Mouse (Mus musculus) liver, embryonic 11.5 days (tissue): Measurements from ENCODE around the gene Dnaja2. TPM values are rescaled to one million over a fixed set of nuclear protein-coding genes. Genes with fewer than 3 reads are reported as not detected.

Experiments used
- ATAC-seq: fragments of 200-750 bp; cut with Nextera tagmentation; replicated peaks from 2 replicates; pipeline ENCODE4 v1.8.0; 2017; ENCODE audit warnings: moderate number of reproducible peaks, mild to moderate bottlenecking, moderate TSS enrichment, moderate library complexity; ENCODE audit not compliant: low FRiP score
- DNase-seq: peaks from one replicate; pipeline ENCODE4 v3.0.0-alpha.2; 2017; ENCODE audit warnings: low spot score
- H3K27ac ChIP-seq: fragments of 300-500 bp; sonication (generic); 2 replicates; pipeline ENCODE4 v1.5.1; 2014; ENCODE audit warnings: mild to moderate bottlenecking, low read depth, low read length, control low read depth
- H3K27me3 ChIP-seq: fragments of 300-500 bp; sonication (generic); replicated peaks from 2 replicates; pipeline ENCODE4 v1.6.1; 2014; ENCODE audit warnings: low read length, mixed read lengths; ENCODE audit not compliant: control insufficient read depth, insufficient read depth
- H3K36me3 ChIP-seq: fragments of 300-500 bp; sonication (generic); 2 replicates; pipeline ENCODE4 v1.6.1; 2014; ENCODE audit warnings: mild to moderate bottlenecking, low read length, moderate library complexity, mixed read lengths; ENCODE audit not compliant: control insufficient read depth, insufficient read depth
- H3K4me1 ChIP-seq: fragments of 300-500 bp; sonication (generic); replicated peaks from 2 replicates; pipeline ENCODE4 v1.6.1; 2014; ENCODE audit warnings: low read length, mixed read lengths; ENCODE audit not compliant: control insufficient read depth, insufficient read depth
- H3K4me2 ChIP-seq: fragments of 300-500 bp; sonication (generic); 2 replicates; pipeline ENCODE4 v1.6.1; 2014; ENCODE audit warnings: mild to moderate bottlenecking, control low read depth, moderate library complexity
- H3K4me3 ChIP-seq: fragments of 300-500 bp; sonication (generic); 2 replicates; pipeline ENCODE4 v1.5.1; 2014; ENCODE audit warnings: low read depth, low read length, control low read depth
- H3K9ac ChIP-seq: fragments of 300-500 bp; sonication (generic); 2 replicates; pipeline ENCODE4 v1.6.1; 2014; ENCODE audit warnings: low read depth, low read length, control low read depth
- H3K9me3 ChIP-seq: fragments of 300-500 bp; sonication (generic); 2 replicates; pipeline ENCODE4 v1.6.1; 2016; ENCODE audit warnings: low read length, inconsistent platforms, mixed read lengths; ENCODE audit not compliant: control insufficient read depth
- WGBS: fragments of 180-500 bp; shearing (Covaris S2); extraction: QIAGEN DNeasy Blood & Tissue Kit; methylation state at CpG from one replicate; pipeline ENCODE4 v1.1.7; 2014; 5-methylcytosine and 5-hydroxymethylcytosine counted together
- polyA plus RNA-seq: library from polyadenylated mRNA; unstranded; fragments of >200 nt; fragmentation: Nextera tagmentation; extraction: Ambion mirVana; gene quantifications from 2 replicates; pipeline ENCODE4 v1.2.1, GENCODE M21; 2014

The Dnaja2 gene
- polyA plus RNA-seq, 1 experiment from 2014 or later = 163 TPM

DNA sequence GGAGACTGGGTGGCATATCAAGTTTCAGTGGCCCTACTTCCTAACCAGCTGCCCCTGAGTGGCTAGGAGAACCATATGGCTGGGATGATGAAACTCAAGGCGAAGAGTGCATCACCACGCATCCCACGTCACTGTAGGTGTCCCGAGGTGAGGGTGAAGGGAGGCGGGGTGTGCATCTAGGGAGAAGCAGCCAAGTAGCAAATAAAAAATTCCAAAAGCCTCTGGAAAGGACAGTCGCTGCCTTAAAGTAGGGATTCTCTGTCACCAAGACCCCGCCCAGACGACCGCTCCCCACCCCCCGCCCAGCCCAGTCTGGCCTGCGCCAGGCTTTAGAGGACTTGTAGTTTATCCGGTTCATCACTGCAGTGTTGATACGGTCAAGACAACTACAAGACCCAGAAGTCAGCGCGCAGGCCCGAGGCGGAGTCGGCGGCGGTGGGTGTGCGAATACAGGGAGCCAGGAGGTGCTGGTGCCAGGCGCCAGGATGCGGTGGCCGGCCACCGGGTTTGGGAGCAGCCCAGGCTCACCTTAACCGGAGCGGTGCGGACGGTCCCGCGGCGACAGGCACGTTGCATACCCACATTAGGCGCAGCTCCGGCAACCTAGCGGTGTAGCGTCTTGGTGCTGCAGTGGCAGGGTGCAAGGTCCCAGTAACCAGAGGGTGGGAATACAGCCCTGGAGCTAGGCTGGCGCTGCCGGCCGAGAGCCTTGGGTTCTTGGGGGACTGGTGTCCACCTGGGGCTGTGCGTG lies 62.8 kb downstream of the Dnaja2 start, which contains the start of gene Gpt2:
TSS of gene Gpt2 (plus strand) at position 452 of the 751 bp plus-strand sequence.
- ATAC-seq = peak; percentile 99
- DNase-seq = peak; percentile 97
- no peak within 1 kb of the TSS for H3K27ac ChIP-seq

DNA sequence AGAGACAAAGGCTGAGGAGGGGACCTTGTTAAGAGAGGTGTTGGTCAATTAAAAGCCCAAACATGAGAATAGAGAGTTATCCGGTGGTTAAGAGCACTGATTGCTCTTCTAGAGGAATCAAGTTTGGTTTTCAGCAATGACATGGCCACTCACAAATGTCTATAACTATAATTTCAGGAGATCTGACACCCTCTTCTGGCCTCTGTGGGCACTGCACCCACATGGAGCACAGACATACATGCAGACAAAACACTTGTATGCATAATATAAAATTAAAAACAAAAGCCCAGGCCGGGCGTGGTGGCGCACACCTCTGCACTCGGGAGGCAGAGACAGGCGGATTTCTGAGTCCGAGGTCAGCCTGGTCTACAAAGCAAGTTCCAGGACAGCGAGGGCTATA lies 65.6 kb downstream of the Dnaja2 start:
- Histone ChIP-seq H3K4me1 (peaks cover 9% of the 10 kb centered on the region), H3K9me3 (no peaks in the 10 kb centered on the region), H3K27me3 (no peaks in the 10 kb centered on the region), H3K4me3 (no peak overlapping the region), H3K4me2 (no peak overlapping the region), H3K27ac (no peak overlapping the region), H3K36me3 (no peaks in the 10 kb centered on the region), H3K9ac (no peak overlapping the region)
- ATAC-seq (no peak), DNase-seq (no peak)
- WGBS = 87% methylated on average over 8 of the region's 8 CpGs

More for the DNA sequence above, 62.8 kb downstream of the Dnaja2 start, which contains the start of gene Gpt2:
- Histone ChIP-seq H3K36me3 (no peaks in the 10 kb centered on the region; the same call in 1 of the 2 replicates), H3K27me3 (no peaks in the 10 kb centered on the region), H3K4me1 (peaks cover 11% of the 10 kb centered on the region), H3K9me3 (no peaks in the 10 kb centered on the region), H3K4me3 (peak within 1 kb of the TSS; percentile 82), H3K4me2 (peak within 1 kb of the TSS; percentile 99), H3K9ac (peak within 1 kb of the TSS; percentile 66)
- WGBS = under 1% methylated on average over 41 of the region's 41 CpGs

DNA sequence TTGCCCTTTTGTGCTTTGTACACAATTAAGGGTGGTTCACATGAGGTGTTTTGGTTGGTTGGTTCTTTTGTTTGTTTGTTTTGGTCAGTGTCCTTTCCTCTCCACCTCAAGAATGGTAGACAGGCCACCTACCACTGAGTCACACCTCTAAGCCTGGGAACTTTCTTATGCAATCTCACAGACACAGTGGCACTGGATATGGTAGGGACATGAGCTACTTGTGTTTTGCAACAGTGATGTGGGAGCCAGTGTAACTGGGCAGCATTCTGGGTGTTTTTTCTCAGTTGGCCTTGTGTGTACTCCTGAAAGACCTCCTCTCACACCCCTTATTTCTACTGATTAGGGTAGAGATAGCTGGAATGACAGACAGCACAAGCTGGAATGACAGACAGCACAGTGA lies 66.5 kb downstream of the Dnaja2 start:
- no peak for DNase-seq
- H3K36me3 ChIP-seq = no peaks in the 10 kb centered on the region
- no peak overlapping the region for H3K4me3 ChIP-seq
- H3K9ac ChIP-seq = no peak overlapping the region
- no peaks in the 10 kb centered on the region for H3K9me3 ChIP-seq
- peaks cover 6% of the 10 kb centered on the region for H3K4me1 ChIP-seq
- no peak overlapping the region for H3K27ac ChIP-seq
- H3K27me3 ChIP-seq = no peaks in the 10 kb centered on the region
- no peak for ATAC-seq
- H3K4me2 ChIP-seq = no peak overlapping the region

DNA sequence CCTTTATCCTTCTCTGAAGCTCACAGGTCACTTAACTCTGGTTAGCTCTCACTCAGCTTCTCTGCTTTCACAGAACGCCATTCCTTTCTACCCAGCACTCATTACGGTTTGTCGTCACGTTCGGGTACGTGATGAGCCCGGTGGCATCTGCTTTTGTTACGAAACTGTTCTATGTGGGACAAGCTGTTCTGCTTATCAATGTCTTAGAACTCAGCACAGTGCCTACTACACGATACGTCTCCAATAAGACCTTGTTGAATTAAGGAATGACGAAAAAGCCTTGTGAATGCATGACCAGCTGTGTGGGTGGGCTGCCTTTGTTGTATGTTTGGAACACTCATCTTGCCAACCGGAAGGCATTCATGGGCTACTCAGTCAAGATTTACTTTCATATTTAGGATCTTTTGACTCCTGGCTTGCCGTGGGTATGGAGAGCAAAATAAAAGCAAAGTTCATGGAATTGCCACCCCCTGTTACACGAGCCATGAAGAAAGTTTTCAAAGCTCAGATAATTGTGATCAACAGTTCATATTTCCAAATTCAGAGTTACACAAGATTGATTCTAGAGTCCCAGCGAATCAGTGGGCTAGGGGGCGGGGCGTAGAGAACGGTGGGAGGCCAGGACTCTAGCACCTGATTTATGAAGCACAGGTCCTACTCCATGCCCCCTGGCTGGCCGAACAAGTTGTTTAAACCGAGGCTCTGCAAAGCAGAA lies 67.1 kb downstream of the Dnaja2 start:
- Histone ChIP-seq H3K4me1 (peaks cover under 1% of the 10 kb centered on the region), H3K4me3 (no peak overlapping the region), H3K4me2 (no peak overlapping the region), H3K9me3 (no peaks in the 10 kb centered on the region), H3K27ac (no peak overlapping the region), H3K9ac (no peak overlapping the region), H3K36me3 (no peaks in the 10 kb centered on the region), H3K27me3 (no peaks in the 10 kb centered on the region)
- DNase-seq (no peak), ATAC-seq (no peak)
- 83% methylated on average over 20 of the region's 20 CpGs for WGBS

Other genes starting within 250 kb of the Dnaja2 start
- gene Mylk3, start 169.0 kb downstream of the Dnaja2 start, polyA plus RNA-seq = 26.6 and 31.3 TPM in 2 replicates
- gene 4921524J17Rik, start 122.5 kb downstream of the Dnaja2 start, polyA plus RNA-seq = 38.3 TPM in 2 replicates
- gene Gpt2, start 62.8 kb downstream of the Dnaja2 start, polyA plus RNA-seq = 25.7 and 27.0 TPM in 2 replicates
- gene Neto2, start 145.6 kb upstream of the Dnaja2 start, polyA plus RNA-seq = 4.6 and 5.6 TPM in 2 replicates